Mouse (Mus musculus) liver, embryonic 12.5 days (tissue): ENCODE results near the gene Cdk8. TPM values are rescaled to one million over a fixed set of nuclear protein-coding genes. Genes with fewer than 3 reads are reported as not detected.

Experiments
- ATAC-seq: fragments of 200-750 bp; cut with Nextera tagmentation; 2 replicates; pipeline ENCODE4 v1.8.0; 2017; ENCODE audit warnings: moderate number of reproducible peaks, mild to moderate bottlenecking, moderate library complexity
- H3K27ac ChIP-seq: fragments of 300-500 bp; sonication (generic); 2 replicates; pipeline ENCODE4 v1.5.1; 2016; ENCODE audit warnings: mild to moderate bottlenecking
- H3K27me3 ChIP-seq: fragments of 300-500 bp; sonication (generic); replicated peaks from 2 replicates; pipeline ENCODE4 v1.6.1; 2016; ENCODE audit warnings: mild to moderate bottlenecking, moderate library complexity
- H3K36me3 ChIP-seq: fragments of 300-500 bp; sonication (generic); 2 replicates; pipeline ENCODE4 v1.6.1; 2016; ENCODE audit warnings: mild to moderate bottlenecking, moderate library complexity
- H3K4me1 ChIP-seq: fragments of 300-500 bp; sonication (generic); 2 replicates; pipeline ENCODE4 v1.6.1; 2016
- H3K4me2 ChIP-seq: fragments of 300-500 bp; sonication (generic); 2 replicates; pipeline ENCODE4 v1.6.1; 2016; ENCODE audit warnings: mild to moderate bottlenecking, moderate library complexity
- H3K4me3 ChIP-seq: fragments of 300-500 bp; sonication (generic); 2 replicates; pipeline ENCODE4 v1.5.1; 2016; ENCODE audit warnings: mild to moderate bottlenecking, moderate library complexity
- H3K9ac ChIP-seq: fragments of 300-500 bp; sonication (generic); 2 replicates; pipeline ENCODE4 v1.6.1; 2016; ENCODE audit warnings: mild to moderate bottlenecking, moderate library complexity
- H3K9me3 ChIP-seq: fragments of 300-500 bp; sonication (generic); replicated peaks from 2 replicates; pipeline ENCODE4 v1.6.1; 2016; ENCODE audit warnings: mild to moderate bottlenecking, moderate library complexity
- WGBS: fragments of 180-500 bp; shearing (Covaris S2); methylation state at CpG from one replicate; pipeline ENCODE4 v1.1.7; 2016; ENCODE audit not compliant: insufficient replicate concordance; 5-methylcytosine and 5-hydroxymethylcytosine counted together
- polyA plus RNA-seq: library from polyadenylated mRNA; unstranded; fragments of >200 nt; fragmentation: Nextera tagmentation; extraction: Ambion mirVana; gene quantifications from 2 replicates; pipeline ENCODE4 v1.2.1, GENCODE M21; 2016

The Cdk8 gene
- polyA plus RNA-seq, 1 experiment from 2014 or later, result 30.7 TPM

DNA sequence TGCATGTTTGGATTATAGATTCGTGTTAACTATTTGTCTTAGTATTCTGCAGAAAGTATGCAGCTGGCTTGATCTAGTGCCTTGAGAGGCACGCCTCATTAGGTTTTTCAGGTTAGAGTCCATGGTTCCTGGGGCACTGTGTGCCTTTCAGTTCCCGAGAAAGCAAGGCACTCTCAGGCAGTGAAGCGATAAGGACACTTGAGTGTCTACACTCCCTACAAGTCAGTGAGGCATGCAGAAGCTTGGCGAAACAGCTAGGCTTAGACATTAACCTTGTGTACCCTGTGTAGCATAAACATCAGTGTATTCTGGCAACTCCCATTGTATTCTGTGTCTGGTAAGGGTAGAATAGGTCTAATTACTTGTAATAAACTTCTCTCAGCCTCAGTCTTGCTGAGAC, 25.5 kb upstream of the Cdk8 start:
- H3K27ac ChIP-seq, result no peak overlapping the region
- ATAC-seq, result no peak
- no peak overlapping the region for H3K4me3 ChIP-seq
- 76% methylated on average over 5 of the region's 5 CpGs for WGBS
- no peak overlapping the region for H3K4me2 ChIP-seq
- H3K4me1 ChIP-seq, result no peaks in the 10 kb centered on the region
- peaks cover 82% of the 10 kb centered on the region for H3K36me3 ChIP-seq
- 0 out of 2 replicates have a peak, but pooled peaks cover 6% of the 10 kb centered on the region for H3K9me3 ChIP-seq
- no peaks in the 10 kb centered on the region for H3K27me3 ChIP-seq
- H3K9ac ChIP-seq, result no peak overlapping the region

DNA sequence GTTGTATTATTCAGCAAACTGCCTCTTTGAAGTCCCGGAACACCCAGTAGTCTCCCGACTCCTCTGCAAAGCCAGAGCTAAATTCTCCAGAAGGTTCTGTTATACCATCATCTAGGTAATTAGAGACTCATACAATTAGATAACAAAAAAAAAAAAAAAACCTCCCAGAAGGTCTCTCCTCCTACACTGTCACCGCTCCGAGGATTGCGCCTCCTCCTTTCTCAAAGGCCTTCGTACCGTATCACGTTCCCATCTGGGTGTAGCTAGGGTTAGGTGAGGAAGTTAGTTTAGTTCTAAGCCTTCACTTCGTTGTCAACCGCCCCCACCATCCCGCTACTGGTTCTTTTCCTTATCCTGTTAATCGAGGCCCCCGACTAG, 10.5 kb upstream of the Cdk8 start:
- 8% methylated on average over 13 of the region's 13 CpGs for WGBS

DNA sequence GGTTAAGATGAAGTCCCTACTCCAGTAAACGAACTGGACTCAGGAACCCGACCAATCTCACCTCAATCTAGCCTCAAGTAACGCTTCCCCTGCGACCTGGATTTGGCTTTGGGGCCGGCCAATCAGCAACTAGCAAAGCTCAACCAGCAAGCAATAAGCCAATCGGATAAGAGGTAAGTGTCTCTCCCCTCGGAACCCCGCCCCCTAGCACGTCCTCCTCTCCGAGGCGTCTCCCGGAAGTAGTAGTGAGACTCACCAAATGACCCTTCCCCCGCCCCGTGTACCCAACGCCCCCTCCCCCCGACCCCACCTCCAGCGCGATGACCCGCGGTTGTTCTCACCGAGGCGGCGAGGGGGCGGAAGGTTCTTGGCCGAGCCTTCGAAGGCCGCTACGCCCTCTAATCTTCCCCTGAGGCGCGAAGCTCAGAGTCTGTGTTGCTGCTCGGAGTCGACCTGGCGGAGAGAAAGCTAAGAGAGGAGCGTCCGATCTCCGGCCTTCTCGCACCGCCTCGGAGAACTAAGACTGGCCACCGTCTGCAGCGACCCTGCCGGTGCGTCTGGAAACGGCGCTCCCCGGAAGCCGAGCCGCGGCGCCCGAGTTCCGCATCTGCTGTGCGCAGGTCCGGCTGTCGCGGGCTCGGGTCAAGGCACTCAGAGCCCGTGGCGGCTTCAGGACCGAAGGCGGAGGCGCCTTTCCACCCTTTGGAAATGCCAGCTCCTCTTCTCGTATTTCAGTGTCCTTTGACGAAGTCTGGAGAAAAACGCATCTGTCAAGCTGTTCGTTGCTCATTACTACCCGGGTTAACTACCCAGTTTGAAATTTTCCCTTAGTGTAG, 9.9 kb upstream of the Cdk8 start, which contains the start of gene Rnf6:
Gene Rnf6, minus strand, starts transcription at position 677 of the 836 bp plus-strand sequence.
- peak; percentile 99 for ATAC-seq
- H3K4me1 ChIP-seq, result peaks cover 26% of the 10 kb centered on the region
- H3K36me3 ChIP-seq, result peaks cover 37% of the 10 kb centered on the region
- H3K9me3 ChIP-seq, result no peaks in the 10 kb centered on the region
- peak within 1 kb of the TSS; percentile 89 for H3K9ac ChIP-seq
- H3K4me2 ChIP-seq, result peak within 1 kb of the TSS; percentile 80
- WGBS, result 4% methylated on average over 67 of the region's 67 CpGs
- peak within 1 kb of the TSS; percentile 100 for H3K27ac ChIP-seq
- peak within 1 kb of the TSS; percentile 90 for H3K4me3 ChIP-seq
- no peaks in the 10 kb centered on the region for H3K27me3 ChIP-seq

More for the DNA sequence above, 10.5 kb upstream of the Cdk8 start:
- Histone ChIP-seq H3K27me3 (no peaks in the 10 kb centered on the region), H3K4me2 (peak overlapping the region; percentile 80), H3K4me1 (peaks cover 26% of the 10 kb centered on the region), H3K4me3 (peak overlapping the region; percentile 90), H3K9ac (peak overlapping the region; percentile 89), H3K9me3 (no peaks in the 10 kb centered on the region), H3K36me3 (peaks cover 43% of the 10 kb centered on the region), H3K27ac (peak overlapping the region; percentile 100)
- peak; percentile 82 for ATAC-seq

DNA sequence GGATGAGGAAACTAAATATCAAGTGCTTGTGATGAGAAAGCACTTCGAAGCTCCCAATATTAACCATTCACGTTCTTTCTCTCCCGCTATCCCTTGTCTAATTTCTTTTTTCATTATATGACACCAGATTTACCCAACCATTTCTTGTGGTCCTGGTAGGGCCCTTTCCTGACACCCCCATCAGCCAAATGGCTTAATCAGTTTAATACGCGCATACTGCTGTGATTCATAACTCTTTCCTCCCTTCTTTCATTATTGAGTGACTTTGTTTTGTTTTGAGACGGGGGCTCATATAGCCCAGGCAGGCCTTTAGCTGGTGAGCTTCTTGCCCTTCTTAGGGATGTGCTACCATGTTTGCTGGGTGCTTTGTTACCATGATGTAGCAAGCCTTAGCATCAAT, 9.3 kb upstream of the Cdk8 start:
- peak overlapping the region; percentile 90 for H3K4me3 ChIP-seq
- no peak for ATAC-seq
- peaks cover 30% of the 10 kb centered on the region for H3K36me3 ChIP-seq
- peak overlapping the region; percentile 89 for H3K9ac ChIP-seq
- 36% methylated on average over 6 of the region's 6 CpGs for WGBS
- no peaks in the 10 kb centered on the region for H3K9me3 ChIP-seq
- H3K4me2 ChIP-seq, result peak overlapping the region; percentile 80
- no peaks in the 10 kb centered on the region for H3K27me3 ChIP-seq
- peak overlapping the region; percentile 100 for H3K27ac ChIP-seq
- H3K4me1 ChIP-seq, result peaks cover 26% of the 10 kb centered on the region

DNA sequence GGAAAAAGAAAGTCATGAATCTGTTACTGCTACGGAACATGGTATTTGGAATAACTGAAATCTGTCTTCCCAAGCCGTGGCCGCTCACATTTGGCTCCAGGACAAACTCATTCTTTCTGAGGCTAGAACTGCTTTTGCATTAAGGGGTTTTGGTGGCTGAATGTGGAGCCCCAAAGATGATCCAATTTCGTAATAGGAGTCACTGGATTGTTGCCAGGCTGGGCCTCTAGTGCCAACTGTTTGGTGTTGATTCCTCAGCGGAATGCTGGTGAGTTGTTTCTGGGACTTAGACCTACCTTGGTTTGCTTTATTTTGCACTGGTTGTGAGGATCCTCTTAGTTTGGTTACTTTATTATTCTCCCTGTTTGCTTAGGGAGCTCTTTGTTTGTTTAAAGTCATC, 7.2 kb upstream of the Cdk8 start:
- WGBS, result 79% methylated on average over 5 of the region's 5 CpGs
- peaks cover 10% of the 10 kb centered on the region for H3K36me3 ChIP-seq

DNA sequence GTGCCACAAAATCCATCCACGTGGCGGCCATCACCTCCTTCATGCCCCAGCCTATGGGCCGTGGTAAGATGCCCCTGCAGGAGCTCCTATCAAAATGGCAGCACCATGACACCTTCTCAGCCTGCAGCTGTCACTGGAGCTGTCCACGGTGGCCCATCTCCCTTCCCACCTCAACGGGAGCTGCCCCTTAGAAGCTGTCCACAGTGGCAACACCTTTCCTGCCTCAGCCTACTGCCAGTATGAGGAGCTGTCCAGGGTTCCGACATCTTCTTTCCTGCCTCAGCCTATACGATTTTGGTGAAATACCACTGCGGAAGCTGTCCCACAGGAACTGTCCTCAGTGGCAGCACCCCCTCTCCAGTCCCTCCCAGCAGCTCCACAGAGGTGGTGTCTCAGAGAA, 3.5 kb upstream of the Cdk8 start:
- H3K4me2 ChIP-seq, result no peak overlapping the region
- H3K36me3 ChIP-seq, result no peaks in the 10 kb centered on the region
- ATAC-seq, result no peak
- H3K27me3 ChIP-seq, result no peaks in the 10 kb centered on the region
- WGBS, result 73% methylated on average over 8 of the region's 8 CpGs
- H3K27ac ChIP-seq, result no peak overlapping the region
- no peak overlapping the region for H3K4me3 ChIP-seq
- H3K4me1 ChIP-seq, result peaks cover 12% of the 10 kb centered on the region
- H3K9ac ChIP-seq, result no peak overlapping the region
- H3K9me3 ChIP-seq, result no peaks in the 10 kb centered on the region

More for the DNA sequence above, 7.2 kb upstream of the Cdk8 start:
- no peaks in the 10 kb centered on the region for H3K9me3 ChIP-seq
- H3K4me3 ChIP-seq, result no peak overlapping the region
- H3K27ac ChIP-seq, result peak overlapping the region; percentile 30; the same call in 1 of the 2 replicates
- peaks cover 26% of the 10 kb centered on the region for H3K4me1 ChIP-seq
- no peaks in the 10 kb centered on the region for H3K27me3 ChIP-seq
- no peak overlapping the region for H3K4me2 ChIP-seq
- H3K9ac ChIP-seq, result no peak overlapping the region
- no peak for ATAC-seq

DNA sequence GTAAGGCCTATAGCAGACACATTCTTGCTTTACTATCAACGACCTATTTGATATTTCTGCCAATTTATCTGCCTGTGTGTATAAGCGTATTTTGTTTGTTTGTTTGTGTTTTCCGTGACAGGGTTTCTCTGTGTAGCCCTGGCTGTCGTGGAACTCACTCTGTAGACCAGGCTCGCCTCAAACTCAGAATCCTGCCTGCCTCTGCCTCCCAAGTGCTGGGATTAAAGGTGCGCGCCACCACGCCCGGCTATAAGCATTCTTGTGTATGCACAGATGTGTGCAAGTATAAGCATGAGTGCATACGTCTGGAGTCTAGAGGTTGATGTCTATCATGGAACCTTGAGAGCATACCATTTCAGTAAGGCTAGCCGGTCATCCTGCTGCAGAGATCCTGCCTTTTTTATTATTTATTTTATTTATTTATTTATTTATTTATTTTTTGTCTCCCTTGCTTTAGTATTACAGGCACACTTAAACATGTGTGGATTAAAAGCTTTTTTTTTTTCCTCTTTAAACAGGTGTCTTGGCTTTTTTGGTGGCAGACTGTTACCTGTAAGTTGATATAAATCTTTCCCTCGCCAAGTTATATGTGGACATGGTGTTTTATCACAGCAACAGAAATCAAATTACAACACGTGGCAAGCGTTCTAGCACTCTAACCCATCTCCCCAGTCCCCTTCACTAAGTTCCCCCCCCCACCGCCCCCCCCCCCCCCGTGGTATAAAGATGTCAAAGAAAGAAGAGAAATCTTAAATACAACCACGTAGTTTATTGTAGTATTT, 970 bp upstream of the Cdk8 start:
- WGBS, result 52% methylated on average over 17 of the region's 17 CpGs
- Histone ChIP-seq H3K4me2 (peak overlapping the region; percentile 79), H3K27ac (peak overlapping the region; percentile 99), H3K9ac (peak overlapping the region; percentile 88), H3K36me3 (no peaks in the 10 kb centered on the region), H3K4me3 (peak overlapping the region; percentile 79), H3K9me3 (no peaks in the 10 kb centered on the region), H3K27me3 (no peaks in the 10 kb centered on the region), H3K4me1 (peaks cover 34% of the 10 kb centered on the region)
- ATAC-seq, result no peak

DNA sequence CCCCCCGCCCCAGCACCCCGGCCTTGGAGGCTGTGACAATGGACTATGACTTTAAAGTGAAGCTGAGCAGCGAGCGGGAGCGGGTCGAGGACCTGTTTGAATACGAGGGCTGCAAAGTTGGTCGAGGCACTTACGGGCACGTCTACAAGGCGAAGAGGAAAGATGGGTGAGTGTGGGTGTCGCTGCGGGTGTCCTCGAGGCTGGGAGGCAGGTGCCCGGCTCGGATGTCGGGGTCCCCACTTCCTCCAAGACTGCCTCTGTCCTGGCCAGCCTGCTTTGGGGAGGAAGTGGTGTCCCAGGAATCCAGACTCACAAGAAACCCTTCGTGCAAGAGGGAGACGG, 596 bp downstream of the Cdk8 start:
- peak overlapping the region; percentile 79 for H3K4me2 ChIP-seq
- WGBS, result 2% methylated on average over 19 of the region's 19 CpGs
- peaks cover 12% of the 10 kb centered on the region; the same call in 1 of the 2 replicates for H3K36me3 ChIP-seq
- peaks cover 50% of the 10 kb centered on the region for H3K4me1 ChIP-seq
- no peaks in the 10 kb centered on the region for H3K27me3 ChIP-seq
- peak overlapping the region; percentile 88 for H3K9ac ChIP-seq
- ATAC-seq, result peak; percentile 42
- no peaks in the 10 kb centered on the region for H3K9me3 ChIP-seq
- peak overlapping the region; percentile 99 for H3K27ac ChIP-seq
- peak overlapping the region; percentile 79 for H3K4me3 ChIP-seq

DNA sequence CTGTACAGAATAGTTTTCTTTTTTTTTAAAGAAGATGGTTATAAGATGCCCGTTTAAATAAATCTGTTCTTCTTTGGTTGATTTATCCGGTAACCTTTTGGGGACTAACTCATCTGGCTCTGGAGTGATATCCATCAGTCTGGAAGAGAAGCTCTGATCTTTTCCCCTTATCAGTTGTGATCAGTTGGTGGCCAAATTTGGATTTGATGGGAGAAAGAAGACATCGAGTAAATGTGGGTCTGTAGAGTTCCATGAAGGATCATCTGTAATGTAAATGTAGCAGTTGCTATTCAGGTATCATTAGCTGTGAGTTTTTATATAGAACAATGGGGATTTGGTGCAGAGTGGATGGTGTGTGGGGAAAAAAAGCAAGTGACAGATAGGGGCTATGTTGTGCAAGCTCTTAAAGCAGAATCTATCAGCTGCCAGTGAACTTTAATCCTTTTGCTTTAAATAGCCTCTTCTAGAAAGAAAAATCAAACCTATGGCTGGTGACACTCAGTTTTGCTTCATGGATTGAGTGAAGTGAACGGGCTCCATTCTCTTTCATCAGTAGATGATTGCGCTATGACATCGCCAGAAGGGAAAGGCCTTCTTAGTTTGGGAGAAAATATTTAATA, 1.1 kb downstream of the Cdk8 start:
- Histone ChIP-seq H3K36me3 (peaks cover 16% of the 10 kb centered on the region), H3K9me3 (no peaks in the 10 kb centered on the region), H3K27ac (peak overlapping the region; percentile 99), H3K4me3 (peak overlapping the region; percentile 79), H3K27me3 (no peaks in the 10 kb centered on the region), H3K4me2 (peak overlapping the region; percentile 79), H3K4me1 (peaks cover 55% of the 10 kb centered on the region), H3K9ac (peak overlapping the region; percentile 88)
- 32% methylated on average over 6 of the region's 6 CpGs for WGBS
- ATAC-seq, result no peak

DNA sequence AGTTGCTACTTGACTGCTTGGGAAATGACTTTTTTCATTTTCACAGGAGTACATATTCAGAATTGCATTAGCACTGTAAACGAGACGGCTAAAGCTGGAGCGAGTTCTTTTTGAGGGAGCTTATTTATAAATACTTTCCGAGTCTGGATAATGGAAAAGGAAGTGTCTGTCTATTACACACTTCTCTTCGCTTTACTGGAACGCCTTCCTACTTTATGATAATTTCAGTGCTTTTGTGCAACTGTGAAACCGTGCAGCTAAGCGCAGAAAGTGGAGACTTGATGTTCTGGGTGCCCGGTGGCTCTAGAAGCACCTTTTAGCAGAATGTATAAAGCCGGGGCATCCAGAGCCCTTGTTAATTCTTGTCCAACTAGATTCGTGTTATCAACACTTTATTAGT, 1.8 kb downstream of the Cdk8 start:
- Histone ChIP-seq H3K4me2 (peak overlapping the region; percentile 79), H3K27ac (peak overlapping the region; percentile 66), H3K27me3 (no peaks in the 10 kb centered on the region), H3K4me3 (peak overlapping the region; percentile 79), H3K36me3 (peaks cover 22% of the 10 kb centered on the region), H3K9me3 (no peaks in the 10 kb centered on the region), H3K4me1 (peaks cover 61% of the 10 kb centered on the region), H3K9ac (peak overlapping the region; percentile 88)
- ATAC-seq, result no peak
- WGBS, result 55% methylated on average over 11 of the region's 11 CpGs

DNA sequence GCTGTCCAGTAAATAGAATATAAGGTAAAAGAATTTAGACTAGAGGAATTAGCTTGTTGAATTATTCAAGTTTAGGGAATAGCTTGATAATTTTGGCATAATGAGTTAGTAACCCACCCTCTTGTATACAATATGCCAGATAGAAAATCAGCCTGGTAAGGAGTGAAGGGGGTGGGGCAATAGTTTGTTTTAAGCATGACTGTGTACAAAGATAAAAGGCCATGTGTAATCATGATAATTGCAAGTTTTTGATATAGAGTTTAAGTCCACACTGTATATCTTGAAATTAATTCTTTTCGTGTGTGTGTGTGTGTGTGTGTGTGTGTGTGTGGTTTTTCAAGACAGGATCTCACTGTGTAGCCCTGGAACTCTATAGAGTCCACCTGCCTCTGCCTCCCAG, 3.3 kb downstream of the Cdk8 start:
- Histone ChIP-seq H3K27me3 (no peaks in the 10 kb centered on the region), H3K4me2 (peak overlapping the region; percentile 79), H3K9me3 (no peaks in the 10 kb centered on the region), H3K4me1 (peaks cover 77% of the 10 kb centered on the region), H3K36me3 (peaks cover 38% of the 10 kb centered on the region), H3K9ac (peak overlapping the region; percentile 46), H3K27ac (peak overlapping the region; percentile 68; the same call in 1 of the 2 replicates), H3K4me3 (peak overlapping the region; percentile 32)
- WGBS, result 30% methylated on average over 1 of the region's 1 CpGs
- peak; percentile 41 for ATAC-seq
